Mouse (Mus musculus) bone marrow, adult 2 months (tissue): ENCODE measurements at regions not wholly inside any gene's neighbourhood (a gene's known extent, or its start where the extent isn't known, plus 50 kb on each side); places are given as distances from the start of the nearest gene placed in this dataset.

Experiments used
- CTCF ChIP-seq: fragments of 200-500 bp; IDR thresholded peaks from 2 replicates; pipeline ENCODE4 v1.5.1; 2011; ENCODE audit warnings: low read length, control low read depth; ENCODE audit not compliant: control insufficient read depth, insufficient read depth
- POLR2A ChIP-seq: fragments of 200-500 bp; IDR thresholded peaks from 2 replicates; pipeline ENCODE4 v1.6.1; 2011; ENCODE audit warnings: low read depth, mild to moderate bottlenecking, control low read depth, low read length, borderline replicate concordance; ENCODE audit not compliant: control insufficient read depth

DNA sequence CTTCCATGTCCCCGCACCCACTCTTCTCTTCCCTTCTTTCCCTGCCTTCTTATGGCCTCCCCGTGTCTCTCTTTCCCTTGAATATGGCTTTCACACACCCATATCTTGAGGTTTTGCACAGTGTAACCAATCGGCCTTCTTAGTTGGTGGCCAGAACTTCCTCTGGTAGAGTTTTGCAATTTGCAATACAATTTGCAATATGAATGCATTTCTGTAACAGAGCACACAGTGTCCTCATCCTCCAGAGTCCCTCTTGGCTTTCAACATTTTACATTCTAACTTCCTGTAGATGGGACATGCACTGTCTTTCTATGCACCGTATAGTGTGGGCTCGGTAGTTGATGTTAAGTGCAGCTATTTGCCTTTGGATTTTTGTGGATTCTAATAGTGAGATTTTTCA lies 265.7 kb upstream of the Kcnj16 start:
- TF ChIP-seq CTCF (no peak), POLR2A (no peak)
